In the genomic region with DNA sequence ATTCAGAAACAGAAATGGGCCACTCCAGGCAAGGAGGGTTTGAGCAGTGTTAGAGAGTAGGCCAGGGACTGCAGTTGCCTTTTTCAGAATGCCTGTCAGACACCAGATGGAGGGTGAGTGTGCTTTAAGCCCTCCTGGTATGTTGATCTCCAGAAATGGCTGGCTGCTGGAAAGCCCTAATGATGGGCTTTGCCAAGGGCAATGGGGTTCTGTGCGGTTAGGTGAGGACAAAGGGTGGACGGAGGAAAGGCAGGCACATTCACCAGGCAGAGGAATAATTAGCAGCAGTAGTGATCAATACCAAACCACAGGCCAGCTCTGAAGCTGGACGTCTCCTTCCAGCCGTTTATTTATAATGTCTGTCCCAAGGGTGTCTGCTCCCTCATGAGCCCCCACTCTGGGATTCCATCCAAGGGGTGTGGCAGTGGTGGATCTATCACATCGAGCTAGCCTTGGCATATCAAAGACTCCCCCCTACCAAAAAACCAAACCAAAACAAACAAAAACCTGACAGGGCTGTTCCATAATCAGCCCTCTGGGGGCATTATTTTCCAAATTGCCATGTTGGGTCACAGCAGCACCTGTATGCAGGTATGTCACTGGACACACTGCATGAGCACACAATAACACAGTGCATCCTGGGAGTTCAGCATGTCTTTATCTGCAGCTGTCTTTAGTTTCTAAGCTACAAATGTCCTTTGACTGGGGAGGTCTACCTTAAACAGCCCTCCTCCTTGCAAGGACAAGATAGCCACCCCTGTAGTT, we compare ENCODE assay signal across 11 mouse cellular contexts.
"Had no signal": no experiment of that assay in that cellular context is flagged by ENCODE, and none has a peak within 500 bp of the region (broad histone marks: within the 10 kb centered on the region; RNA-seq: fewer than 3 reads in every experiment).

No protein-coding gene starts in this region.

- DNase-seq: kidney, adult 9 months; kidney, postnatal 36 days; liver; liver, embryonic 13.5 days; liver, postnatal 0 days; lung, postnatal 36 days; thymus, adult 18-20 months; thymus, postnatal 14 days had no signal

- H3K4me2 ChIP-seq: limb, embryonic 12.5 days; liver, embryonic 13.5 days had no signal

- H3K27me3 ChIP-seq: limb, embryonic 12.5 days; liver, embryonic 13.5 days had no signal

- H3K9ac ChIP-seq: limb, embryonic 12.5 days; liver, embryonic 13.5 days; liver, postnatal 0 days had no signal

- H3K27ac ChIP-seq: kidney, postnatal 0 days; limb, embryonic 12.5 days; liver, embryonic 13.5 days had no signal

- H3K9me3 ChIP-seq: limb, embryonic 12.5 days; liver, embryonic 13.5 days had no signal

- H3K4me1 ChIP-seq: liver, embryonic 13.5 days had no signal

- H3K36me3 ChIP-seq: limb, embryonic 12.5 days; liver, embryonic 13.5 days had no signal

- H3K4me3 ChIP-seq: limb, embryonic 12.5 days; liver, embryonic 13.5 days had no signal

- ATAC-seq: liver, postnatal 0 days; midbrain, embryonic 16.5 days had no signal
